Mouse (Mus musculus): ENCODE measurements around the gene Nufip1.

- no peak for TF ChIP-seq CTCF (conservative IDR thresholded peaks at IDR 0.05; ENCODE audit: insufficient read depth, insufficient read length, low read depth, low read length)
- no peak for TF ChIP-seq POLR2A (IDR thresholded peaks at IDR 0.05; ENCODE audit: low read depth, low read length)
Observed at GRCm38 (mm10) chr14:76153828-76154227, 43.1 kb downstream of the Nufip1 start.

Data from kidney, adult 2 months (tissue).